Mouse (Mus musculus): ENCODE results near the gene S100a5. TPM values are rescaled to one million over a fixed set of nuclear protein-coding genes. Genes with fewer than 3 reads are reported as not detected.

S100a5 gene
- polyA plus RNA-seq, 1 experiment from 2014 or later: not detected

DNA sequence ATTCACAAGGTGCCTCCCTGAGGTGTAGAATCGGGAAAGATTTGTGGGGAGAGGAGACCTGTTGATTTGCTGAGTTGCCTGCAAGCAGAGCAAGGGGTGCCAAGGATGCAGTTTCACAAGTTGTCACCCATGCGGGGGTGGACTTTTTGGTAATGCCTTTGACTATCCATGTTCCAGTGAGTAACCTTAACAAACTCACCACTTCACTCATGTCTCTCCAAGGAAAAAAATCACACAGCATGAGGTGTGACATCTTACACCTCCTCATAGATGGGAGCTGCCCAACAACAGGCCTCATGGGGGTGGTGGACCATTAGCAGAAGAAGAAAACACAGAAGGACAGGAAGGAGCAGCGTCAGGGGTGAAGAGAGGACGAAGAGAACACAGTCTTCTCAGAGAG lies 25.8 kb upstream of the S100a5 start:
- no peaks in the 10 kb centered on the region for H3K27me3 ChIP-seq (ENCODE audit: control insufficient read depth, insufficient read depth, low read length)
- no peak overlapping the region for H3K9ac ChIP-seq (replicated peaks; ENCODE audit: low read length)
- H3K9me3 ChIP-seq (replicated peaks; ENCODE audit: control insufficient read depth, low read length): no peaks in the 10 kb centered on the region
- H3K4me2 ChIP-seq (ENCODE audit: low read depth, low read length): no peak overlapping the region
- no peak for ATAC-seq (replicated peaks; ENCODE audit: insufficient number of reproducible peaks, low FRiP score, low TSS enrichment, low read depth)
- no peaks in the 10 kb centered on the region for H3K4me1 ChIP-seq (ENCODE audit: control insufficient read depth, insufficient read depth, low read length)
- 90% methylated on average over 4 of the region's 4 CpGs for WGBS
- no peak overlapping the region for H3K27ac ChIP-seq (replicated peaks; ENCODE audit: low read depth, low read length)
- DNase-seq (ENCODE audit: low spot score): no peak
- no peak overlapping the region for H3K4me3 ChIP-seq (ENCODE audit: low read depth, low read length)
- H3K36me3 ChIP-seq (replicated peaks; ENCODE audit: control insufficient read depth, insufficient read depth, low read depth, low read length): no peaks in the 10 kb centered on the region

DNA sequence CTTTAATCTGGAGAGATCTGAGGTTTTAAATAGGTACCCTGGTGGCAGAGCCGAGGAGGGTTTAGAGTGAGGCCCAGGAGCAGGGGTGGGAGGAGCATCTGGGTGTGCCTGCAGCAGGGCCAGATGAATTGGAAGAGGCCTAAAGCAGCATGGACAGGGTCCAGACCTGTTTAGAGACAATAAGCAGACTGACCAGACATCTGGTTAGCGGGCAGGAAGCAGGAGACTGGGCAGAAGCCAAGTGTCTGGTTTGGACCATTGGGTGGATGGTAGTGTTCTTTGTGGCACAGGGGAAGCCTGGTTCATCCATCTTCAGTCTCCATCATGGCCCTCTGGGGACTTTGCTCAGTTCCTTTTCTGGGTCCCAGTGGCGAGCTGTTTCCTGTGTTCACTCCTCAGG lies 24.4 kb upstream of the S100a5 start:
- ATAC-seq (replicated peaks; ENCODE audit: insufficient number of reproducible peaks, low FRiP score, low TSS enrichment, low read depth) (no peak), DNase-seq (ENCODE audit: low spot score) (no peak)
- no peaks in the 10 kb centered on the region for H3K36me3 ChIP-seq (replicated peaks; ENCODE audit: control insufficient read depth, insufficient read depth, low read depth, low read length)

DNA sequence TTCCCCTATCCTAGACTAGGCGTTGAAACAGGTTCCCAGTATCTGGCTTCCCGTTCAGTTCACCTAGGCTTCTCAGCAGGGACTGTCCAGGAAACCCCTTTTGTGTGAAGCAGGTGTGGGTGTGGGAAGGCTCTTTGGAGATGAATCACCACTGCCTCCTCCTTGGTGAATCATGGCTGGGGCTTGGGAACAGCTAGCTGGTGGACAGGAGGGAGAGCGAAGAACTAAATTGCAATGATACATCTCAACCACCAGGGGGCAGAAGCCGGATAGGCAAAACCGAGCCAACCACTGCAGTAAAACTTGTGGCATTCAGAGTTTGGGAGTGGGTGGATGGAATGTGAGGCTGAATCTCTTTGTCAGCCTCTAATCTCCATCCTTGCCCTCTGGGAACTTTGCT lies 22.7 kb upstream of the S100a5 start:
- WGBS: 34% methylated on average over 5 of the region's 5 CpGs
- Histone ChIP-seq H3K27ac (replicated peaks; ENCODE audit: low read depth, low read length) (no peak overlapping the region), H3K36me3 (replicated peaks; ENCODE audit: control insufficient read depth, insufficient read depth, low read depth, low read length) (no peaks in the 10 kb centered on the region), H3K4me3 (ENCODE audit: low read depth, low read length) (no peak overlapping the region), H3K9me3 (replicated peaks; ENCODE audit: control insufficient read depth, low read length) (no peaks in the 10 kb centered on the region), H3K9ac (replicated peaks; ENCODE audit: low read length) (no peak overlapping the region), H3K4me1 (ENCODE audit: control insufficient read depth, insufficient read depth, low read length) (no peaks in the 10 kb centered on the region), H3K27me3 (ENCODE audit: control insufficient read depth, insufficient read depth, low read length) (no peaks in the 10 kb centered on the region), H3K4me2 (ENCODE audit: low read depth, low read length) (no peak overlapping the region)
- peak; percentile 84 for DNase-seq (ENCODE audit: low spot score)
- peak; percentile 37; the same call in 1 of the 2 replicates for ATAC-seq (replicated peaks; ENCODE audit: insufficient number of reproducible peaks, low FRiP score, low TSS enrichment, low read depth)

More for the DNA sequence above, 24.4 kb upstream of the S100a5 start:
- H3K9me3 ChIP-seq (replicated peaks; ENCODE audit: control insufficient read depth, low read length): no peaks in the 10 kb centered on the region
- H3K27me3 ChIP-seq (ENCODE audit: control insufficient read depth, insufficient read depth, low read length): no peaks in the 10 kb centered on the region
- no peak overlapping the region for H3K27ac ChIP-seq (replicated peaks; ENCODE audit: low read depth, low read length)
- no peak overlapping the region for H3K4me2 ChIP-seq (ENCODE audit: low read depth, low read length)
- H3K4me3 ChIP-seq (ENCODE audit: low read depth, low read length): no peak overlapping the region
- no peak overlapping the region for H3K9ac ChIP-seq (replicated peaks; ENCODE audit: low read length)
- no peaks in the 10 kb centered on the region for H3K4me1 ChIP-seq (ENCODE audit: control insufficient read depth, insufficient read depth, low read length)
- 45% methylated on average over 3 of the region's 3 CpGs for WGBS

DNA sequence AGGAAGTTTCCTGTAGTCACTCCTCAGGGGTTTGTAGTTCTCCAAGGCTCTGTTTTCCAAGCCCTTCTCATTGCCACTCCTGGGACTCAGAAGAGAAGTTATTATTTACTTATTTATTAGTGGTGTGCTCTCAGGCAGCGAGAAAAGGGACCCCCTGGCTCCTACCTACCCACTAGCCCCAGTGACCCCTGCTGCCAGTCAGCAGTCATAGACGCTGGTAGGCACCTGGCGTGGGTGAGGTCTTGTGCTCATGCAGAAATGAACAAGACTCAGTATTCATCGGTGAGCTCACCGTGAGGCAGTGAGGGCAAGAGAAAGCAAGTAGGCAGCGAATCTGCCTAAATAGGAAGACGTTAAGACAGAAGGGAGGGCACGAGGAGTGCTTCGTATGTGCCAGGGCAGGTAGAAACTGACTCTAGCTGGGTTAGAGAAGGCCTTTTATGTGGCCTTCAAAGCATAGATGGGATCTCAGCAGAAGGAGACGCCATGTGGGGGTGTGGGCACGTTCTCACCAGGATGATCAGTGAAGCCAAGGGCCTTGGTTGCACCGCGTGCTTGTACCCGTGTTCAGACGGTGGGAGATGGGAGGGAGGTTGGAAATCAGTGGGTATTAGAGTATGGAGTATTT lies 22.2 kb upstream of the S100a5 start:
- H3K4me2 ChIP-seq (ENCODE audit: low read depth, low read length): no peak overlapping the region
- DNase-seq (ENCODE audit: low spot score): no peak
- no peak overlapping the region for H3K27ac ChIP-seq (replicated peaks; ENCODE audit: low read depth, low read length)
- no peak for ATAC-seq (replicated peaks; ENCODE audit: insufficient number of reproducible peaks, low FRiP score, low TSS enrichment, low read depth)
- H3K4me3 ChIP-seq (ENCODE audit: low read depth, low read length): no peak overlapping the region
- 86% methylated on average over 15 of the region's 15 CpGs for WGBS
- no peaks in the 10 kb centered on the region for H3K4me1 ChIP-seq (ENCODE audit: control insufficient read depth, insufficient read depth, low read length)
- H3K9me3 ChIP-seq (replicated peaks; ENCODE audit: control insufficient read depth, low read length): no peaks in the 10 kb centered on the region
- no peaks in the 10 kb centered on the region for H3K36me3 ChIP-seq (replicated peaks; ENCODE audit: control insufficient read depth, insufficient read depth, low read depth, low read length)
- no peak overlapping the region for H3K9ac ChIP-seq (replicated peaks; ENCODE audit: low read length)
- no peaks in the 10 kb centered on the region for H3K27me3 ChIP-seq (ENCODE audit: control insufficient read depth, insufficient read depth, low read length)

DNA sequence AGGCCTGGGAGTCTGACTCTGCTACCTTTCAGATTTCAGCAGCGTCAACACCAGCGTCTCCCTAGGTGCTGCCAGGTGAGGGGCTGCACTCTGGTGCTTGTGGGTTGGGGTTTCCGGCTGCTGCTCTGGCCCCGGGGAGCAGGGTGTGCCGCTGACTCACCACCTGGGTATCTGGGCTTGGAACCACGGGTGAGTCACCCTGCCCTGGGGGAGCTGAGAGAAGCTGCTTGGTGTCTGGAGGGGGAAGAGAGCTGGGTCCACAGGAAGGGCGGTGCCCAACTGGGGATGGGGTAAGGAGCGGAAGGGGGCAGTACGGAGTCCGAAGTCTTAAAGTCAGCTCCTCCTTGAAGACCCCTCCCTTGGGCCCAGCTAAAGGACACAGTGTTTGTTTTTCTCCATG lies 21.4 kb upstream of the S100a5 start:
- H3K4me1 ChIP-seq (ENCODE audit: control insufficient read depth, insufficient read depth, low read length): no peaks in the 10 kb centered on the region
- DNase-seq (ENCODE audit: low spot score): no peak
- H3K27ac ChIP-seq (replicated peaks; ENCODE audit: low read depth, low read length): no peak overlapping the region
- WGBS: 69% methylated on average over 10 of the region's 10 CpGs
- ATAC-seq (replicated peaks; ENCODE audit: insufficient number of reproducible peaks, low FRiP score, low TSS enrichment, low read depth): no peak
- no peak overlapping the region for H3K4me3 ChIP-seq (ENCODE audit: low read depth, low read length)
- no peaks in the 10 kb centered on the region for H3K27me3 ChIP-seq (ENCODE audit: control insufficient read depth, insufficient read depth, low read length)
- no peaks in the 10 kb centered on the region for H3K36me3 ChIP-seq (replicated peaks; ENCODE audit: control insufficient read depth, insufficient read depth, low read depth, low read length)
- no peaks in the 10 kb centered on the region for H3K9me3 ChIP-seq (replicated peaks; ENCODE audit: control insufficient read depth, low read length)
- H3K4me2 ChIP-seq (ENCODE audit: low read depth, low read length): no peak overlapping the region
- H3K9ac ChIP-seq (replicated peaks; ENCODE audit: low read length): no peak overlapping the region

DNA sequence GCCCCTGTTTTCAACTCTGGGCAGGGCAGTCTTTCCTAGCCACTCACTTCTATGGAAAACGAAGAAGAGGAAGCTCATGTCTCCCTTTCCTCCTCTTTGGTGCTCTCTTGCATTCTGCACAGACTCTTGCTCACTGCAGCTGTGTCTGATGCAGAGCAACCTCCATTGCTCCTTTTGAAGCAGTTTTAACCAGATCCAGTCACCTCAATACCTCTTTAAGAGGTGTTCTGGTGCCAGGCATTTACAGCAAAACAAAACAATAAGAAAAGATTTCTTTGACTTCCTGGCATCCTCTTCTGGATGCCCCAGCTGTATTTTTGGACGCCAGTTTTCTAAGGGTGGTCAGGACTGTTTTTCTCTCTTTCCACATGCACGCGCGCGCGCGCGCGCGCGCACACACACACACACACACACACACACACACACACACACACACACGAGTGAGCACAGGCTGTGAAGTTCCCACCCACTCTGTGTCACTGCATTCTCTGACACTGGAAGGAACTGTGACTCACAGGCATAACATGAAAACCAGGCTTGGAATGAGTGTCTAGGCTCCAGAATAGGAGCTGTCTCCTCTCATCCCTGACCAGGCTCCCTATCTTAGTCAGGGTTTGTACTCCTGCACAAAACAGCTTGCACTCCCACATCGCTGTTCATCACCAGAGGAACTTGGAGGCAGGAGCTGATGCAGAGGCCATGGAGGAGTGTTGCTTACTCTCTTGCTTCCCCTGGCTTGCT lies 20.8 kb upstream of the S100a5 start:
- WGBS: 89% methylated on average over 14 of the region's 14 CpGs
- no peak for DNase-seq (ENCODE audit: low spot score)

DNA sequence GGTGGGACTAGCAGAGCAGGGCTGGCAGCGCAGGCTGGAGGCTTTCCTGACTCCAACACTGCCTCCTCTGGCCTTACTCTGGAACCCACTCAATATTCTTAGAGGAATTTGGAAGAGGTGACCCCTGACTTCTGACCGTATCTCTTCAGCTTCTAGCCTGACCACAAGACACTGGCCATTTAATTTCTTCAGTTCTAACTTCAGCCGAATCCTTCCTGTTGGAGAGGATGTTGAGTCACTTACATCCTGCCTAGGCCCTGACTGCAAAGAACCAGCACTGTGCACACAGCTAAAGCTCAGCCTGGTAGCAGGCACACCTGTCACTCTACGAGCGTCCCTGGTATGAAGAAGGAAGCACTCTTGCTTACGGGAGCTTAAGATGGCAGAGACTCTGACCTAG lies 18.9 kb upstream of the S100a5 start:
- DNase-seq (ENCODE audit: low spot score): no peak
- ATAC-seq (replicated peaks; ENCODE audit: insufficient number of reproducible peaks, low FRiP score, low TSS enrichment, low read depth): no peak
- Histone ChIP-seq H3K9ac (replicated peaks; ENCODE audit: low read length) (no peak overlapping the region), H3K4me1 (ENCODE audit: control insufficient read depth, insufficient read depth, low read length) (no peaks in the 10 kb centered on the region), H3K9me3 (replicated peaks; ENCODE audit: control insufficient read depth, low read length) (no peaks in the 10 kb centered on the region), H3K4me2 (ENCODE audit: low read depth, low read length) (no peak overlapping the region), H3K27ac (replicated peaks; ENCODE audit: low read depth, low read length) (no peak overlapping the region), H3K27me3 (ENCODE audit: control insufficient read depth, insufficient read depth, low read length) (no peaks in the 10 kb centered on the region), H3K36me3 (replicated peaks; ENCODE audit: control insufficient read depth, insufficient read depth, low read depth, low read length) (no peaks in the 10 kb centered on the region), H3K4me3 (ENCODE audit: low read depth, low read length) (no peak overlapping the region)
- 76% methylated on average over 6 of the region's 6 CpGs for WGBS

More for the DNA sequence above, 20.8 kb upstream of the S100a5 start:
- no peak overlapping the region for H3K4me3 ChIP-seq (ENCODE audit: low read depth, low read length)
- no peak overlapping the region for H3K4me2 ChIP-seq (ENCODE audit: low read depth, low read length)
- no peaks in the 10 kb centered on the region for H3K9me3 ChIP-seq (replicated peaks; ENCODE audit: control insufficient read depth, low read length)
- ATAC-seq (replicated peaks; ENCODE audit: insufficient number of reproducible peaks, low FRiP score, low TSS enrichment, low read depth): no peak
- no peak overlapping the region for H3K9ac ChIP-seq (replicated peaks; ENCODE audit: low read length)
- no peaks in the 10 kb centered on the region for H3K36me3 ChIP-seq (replicated peaks; ENCODE audit: control insufficient read depth, insufficient read depth, low read depth, low read length)
- H3K4me1 ChIP-seq (ENCODE audit: control insufficient read depth, insufficient read depth, low read length): no peaks in the 10 kb centered on the region
- no peaks in the 10 kb centered on the region for H3K27me3 ChIP-seq (ENCODE audit: control insufficient read depth, insufficient read depth, low read length)
- H3K27ac ChIP-seq (replicated peaks; ENCODE audit: low read depth, low read length): no peak overlapping the region

DNA sequence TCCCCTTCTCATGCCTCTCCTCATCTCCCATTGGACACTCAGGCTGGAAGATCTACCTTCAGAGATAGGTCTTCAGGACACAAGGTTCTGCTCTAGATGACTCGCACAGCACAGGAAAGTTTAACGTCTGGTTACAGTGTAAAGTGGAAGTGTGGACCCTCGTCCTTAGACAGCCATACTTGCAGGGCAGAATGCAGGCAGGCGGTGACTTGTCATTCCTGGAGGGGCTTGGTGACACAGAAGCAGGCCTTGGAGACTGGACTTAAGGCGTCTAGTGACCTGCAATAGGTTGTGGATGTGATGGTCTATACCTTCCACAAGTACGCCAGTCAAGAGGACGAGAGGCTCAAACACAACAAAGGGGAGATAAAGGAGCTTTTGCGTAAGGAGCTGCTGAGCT lies 18.4 kb upstream of the S100a5 start, which contains the start of gene S100a2:
TSS of gene S100a2 (plus strand) at position 301 of the 400 bp plus-strand sequence.
- no peak for DNase-seq (ENCODE audit: low spot score)
- Histone ChIP-seq H3K27me3 (ENCODE audit: control insufficient read depth, insufficient read depth, low read length) (no peaks in the 10 kb centered on the region), H3K4me2 (ENCODE audit: low read depth, low read length) (no peak within 1 kb of the TSS), H3K36me3 (replicated peaks; ENCODE audit: control insufficient read depth, insufficient read depth, low read depth, low read length) (no peaks in the 10 kb centered on the region), H3K4me3 (ENCODE audit: low read depth, low read length) (no peak within 1 kb of the TSS), H3K27ac (replicated peaks; ENCODE audit: low read depth, low read length) (no peak within 1 kb of the TSS), H3K9ac (replicated peaks; ENCODE audit: low read length) (no peak within 1 kb of the TSS), H3K9me3 (replicated peaks; ENCODE audit: control insufficient read depth, low read length) (no peaks in the 10 kb centered on the region; the same call in 1 of the 2 replicates), H3K4me1 (ENCODE audit: control insufficient read depth, insufficient read depth, low read length) (no peaks in the 10 kb centered on the region)
- no peak for ATAC-seq (replicated peaks; ENCODE audit: insufficient number of reproducible peaks, low FRiP score, low TSS enrichment, low read depth)
- 79% methylated on average over 8 of the region's 8 CpGs for WGBS
